Mouse (Mus musculus): ENCODE measurements at regions not wholly inside any gene's neighbourhood (a gene's known extent, or its start where the extent isn't known, plus 50 kb on each side); places are given as distances from the start of the nearest gene placed in this dataset.

GRCm38 (mm10) chr7:36538111-36538510 lies 159.8 kb upstream of the Tshz3 start:
- no peak for DNase-seq (ENCODE audit: low spot score)

GRCm38 (mm10) chr7:36548007-36548406 lies 149.9 kb upstream of the Tshz3 start:
- no peak for DNase-seq (ENCODE audit: low spot score)

DNA sequence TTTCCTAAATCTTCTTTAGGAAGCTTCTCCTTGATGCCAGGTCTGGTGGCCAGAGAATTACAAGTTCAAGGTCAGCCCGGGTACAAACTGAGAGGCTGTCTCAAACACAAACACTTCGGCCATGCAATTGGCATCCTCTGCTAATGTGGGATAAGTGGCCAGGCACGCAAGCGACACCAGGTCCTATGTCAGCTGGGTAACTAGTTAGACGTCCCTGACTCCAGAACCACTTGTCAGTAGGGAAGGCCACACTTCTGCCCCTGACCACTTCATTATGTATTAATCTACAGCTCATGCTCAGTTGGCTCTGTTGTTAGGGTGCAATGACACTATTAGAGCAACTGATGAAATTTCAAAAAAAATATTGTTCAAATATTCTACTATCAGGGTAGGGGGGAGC lies 149.5 kb upstream of the Tshz3 start:
- DNase-seq (ENCODE audit: low spot score) = no peak

GRCm38 (mm10) chr7:36571061-36571460 lies 126.9 kb upstream of the Tshz3 start:
- no peak for DNase-seq (ENCODE audit: low spot score)

GRCm38 (mm10) chr7:36582074-36582473 lies 115.8 kb upstream of the Tshz3 start:
- no peak for DNase-seq (ENCODE audit: low spot score)

GRCm38 (mm10) chr7:36585014-36585413 lies 112.9 kb upstream of the Tshz3 start:
- DNase-seq (ENCODE audit: low spot score) = no peak

DNA sequence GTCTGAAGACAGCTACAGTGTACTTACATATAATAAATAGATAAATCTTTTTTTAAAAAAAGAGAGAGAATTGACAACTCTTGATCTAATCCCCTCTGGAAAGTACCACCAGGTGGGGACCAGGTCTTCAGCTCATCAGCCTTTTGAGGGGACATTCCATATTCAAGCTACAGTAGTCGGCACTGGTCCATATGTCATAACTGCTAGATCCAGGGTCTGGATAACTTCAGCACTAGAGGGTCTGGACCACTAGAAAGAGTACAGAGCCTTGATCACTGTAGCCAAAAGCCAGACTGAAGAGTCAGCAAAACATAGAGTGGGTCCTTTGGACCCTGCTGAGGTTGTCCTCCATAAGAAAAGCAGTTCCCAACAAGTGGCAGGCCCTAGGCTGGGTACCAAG lies 106.4 kb upstream of the Tshz3 start:
- DNase-seq (ENCODE audit: low spot score) = no peak

GRCm38 (mm10) chr7:36596630-36597301 lies 101.2 kb upstream of the Tshz3 start:
- no peak for DNase-seq (ENCODE audit: low spot score)

DNA sequence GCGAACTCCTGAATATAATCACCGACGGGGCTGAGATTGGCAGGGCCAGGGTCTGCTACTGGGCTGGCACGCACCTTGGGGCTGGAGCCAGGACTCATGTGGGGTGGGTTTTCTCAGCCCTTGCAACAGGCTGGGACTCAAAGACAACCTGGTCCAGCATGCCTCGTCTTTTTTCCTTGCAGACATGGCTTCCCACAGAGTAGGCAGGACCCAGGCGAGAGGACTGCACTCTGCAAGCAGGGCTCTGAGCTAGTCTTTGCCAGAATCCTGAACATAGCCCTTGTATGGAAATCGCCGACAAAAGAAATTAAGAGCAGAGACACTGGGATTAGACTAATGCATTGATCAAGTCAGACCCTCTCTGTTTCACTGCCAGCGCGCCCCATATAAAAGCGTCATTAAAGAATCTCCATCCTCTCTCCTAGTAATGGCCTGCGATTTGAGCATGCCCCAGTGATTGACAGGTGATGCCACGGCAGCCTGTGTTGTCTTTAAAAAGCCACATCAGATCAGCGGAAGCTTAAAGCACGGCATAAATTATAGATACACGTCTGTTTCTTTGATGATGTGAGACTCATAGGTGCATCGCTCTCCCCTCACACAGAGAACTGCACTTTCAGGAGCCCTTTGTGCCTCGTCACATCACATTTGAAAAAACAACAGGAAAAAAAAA lies 92.8 kb upstream of the Tshz3 start:
- no peak for DNase-seq (ENCODE audit: low spot score)

DNA sequence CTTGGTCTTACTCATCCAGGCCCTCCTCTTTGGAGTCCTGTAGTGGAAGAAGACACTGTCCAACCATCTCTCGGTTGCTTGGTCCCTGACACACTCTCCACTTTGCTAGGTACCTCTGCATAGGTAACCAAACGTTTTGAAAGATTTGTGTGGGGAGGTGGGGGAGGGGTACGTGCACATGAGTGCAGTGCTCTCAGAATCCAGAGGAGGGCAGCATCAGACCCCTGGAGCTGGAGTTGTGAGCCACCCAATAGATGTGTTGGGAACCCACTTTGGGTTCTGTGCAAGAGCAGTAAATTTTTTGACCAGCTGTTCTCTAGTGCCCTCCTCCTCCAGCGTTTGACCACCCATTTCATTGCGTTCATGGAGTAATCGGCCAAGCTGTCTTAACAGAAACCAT lies 77.7 kb upstream of the Tshz3 start:
- no peak for DNase-seq (ENCODE audit: low spot score)

DNA sequence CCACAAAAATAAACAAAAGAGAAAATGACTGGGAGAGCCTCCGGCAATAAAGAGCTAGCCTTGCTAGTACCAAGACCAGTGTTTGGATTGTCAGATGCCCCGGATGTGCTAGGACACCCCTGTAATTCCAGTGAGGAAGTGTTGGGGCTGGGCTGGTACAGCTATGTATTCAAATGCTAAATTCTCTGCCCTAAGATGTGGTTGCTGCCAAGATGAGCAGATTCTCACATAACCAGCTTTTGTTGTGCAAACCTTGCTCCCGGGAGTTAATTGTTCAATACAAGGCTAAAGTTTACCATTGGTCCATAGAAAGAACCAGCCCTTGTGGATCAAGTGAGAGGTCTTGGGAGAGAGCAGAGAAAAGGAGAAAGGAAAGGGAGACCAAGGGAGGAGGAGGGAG lies 53.7 kb upstream of the Tshz3 start:
- no peak for DNase-seq (ENCODE audit: low spot score)

All from layer of hippocampus, adult 11-12 months (tissue).